Mouse (Mus musculus): ENCODE measurements at regions not wholly inside any gene's neighbourhood (a gene's known extent, or its start where the extent isn't known, plus 50 kb on each side); places are given as distances from the start of the nearest gene placed in this dataset.
"Not testable (repeated sequence)": the region's sequence is repeated elsewhere in the genome, so short reads cannot be mapped to it uniquely, and the experiment has no call there.

DNA sequence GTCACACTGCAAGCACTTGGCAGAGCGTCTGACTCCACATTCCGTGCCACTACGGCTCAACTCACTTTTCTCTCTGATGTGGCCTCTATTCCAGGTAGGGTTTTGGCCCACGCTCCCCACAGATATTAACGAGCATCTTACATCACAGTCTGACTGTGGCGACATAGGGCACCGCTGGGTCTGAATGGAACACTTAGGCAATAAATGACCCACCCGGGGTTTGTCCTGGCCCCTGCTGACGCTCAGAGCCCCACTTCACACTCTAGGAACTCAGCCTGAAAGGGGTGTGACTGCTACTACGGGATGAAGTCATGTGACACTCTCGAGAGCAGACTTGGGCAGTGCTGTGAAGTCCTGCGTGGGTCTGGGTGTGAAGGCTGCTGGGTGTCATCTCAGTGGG lies 475.9 kb downstream of the Zfp704 start:
- no peak for DNase-seq (ENCODE audit: low spot score)

DNA sequence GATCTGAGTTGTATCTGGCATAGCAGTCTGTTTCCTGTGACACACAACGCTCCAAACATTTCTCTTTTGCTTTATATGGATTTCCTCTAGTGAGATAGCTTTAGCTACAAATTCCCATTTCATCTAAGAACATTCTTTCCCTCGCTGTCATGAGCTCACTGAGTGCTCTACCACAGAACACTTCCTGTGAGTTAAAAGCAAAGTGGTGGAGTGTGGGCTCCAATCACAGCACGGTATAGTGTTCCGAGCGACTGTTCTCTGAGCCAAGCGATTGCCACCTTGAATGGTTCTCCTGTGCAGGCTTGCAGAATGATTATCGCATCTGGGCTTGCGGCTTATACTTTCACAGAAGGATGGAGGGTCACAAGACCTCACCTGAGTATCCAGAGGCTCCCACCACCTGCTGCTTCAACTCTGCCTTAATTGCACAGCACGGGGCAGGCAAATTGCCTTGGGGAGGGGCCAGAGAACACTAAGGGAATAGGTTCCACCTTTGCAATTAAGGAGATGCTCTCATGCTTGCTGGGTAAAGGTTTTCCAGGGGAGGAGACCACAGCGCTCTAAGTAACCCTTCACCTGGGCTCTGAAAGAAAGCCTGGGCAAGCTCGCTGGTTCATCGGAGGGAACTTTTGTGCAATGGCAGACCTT lies 477.7 kb downstream of the Zfp704 start:
- no peak for DNase-seq (ENCODE audit: low spot score)

DNA sequence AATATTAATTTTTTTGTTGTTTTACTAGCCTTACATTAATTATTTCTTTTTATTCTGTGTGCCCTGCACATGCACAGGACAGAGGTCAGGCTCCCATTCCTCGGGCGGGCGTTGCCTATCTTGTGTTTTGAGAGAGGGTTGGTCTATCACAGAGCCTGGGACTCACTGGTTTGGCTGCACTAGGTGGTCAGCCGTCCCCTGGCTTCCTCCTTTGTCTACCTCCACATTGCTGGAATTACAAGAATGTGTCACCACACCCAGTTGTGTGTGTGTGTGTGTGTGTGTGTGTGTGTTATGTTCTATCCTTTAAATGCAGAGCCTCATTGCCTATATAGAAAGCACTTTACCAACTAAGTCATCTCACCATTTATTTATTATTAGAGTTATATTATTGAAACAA lies 478.5 kb downstream of the Zfp704 start:
- no peak for DNase-seq (ENCODE audit: low spot score)

DNA sequence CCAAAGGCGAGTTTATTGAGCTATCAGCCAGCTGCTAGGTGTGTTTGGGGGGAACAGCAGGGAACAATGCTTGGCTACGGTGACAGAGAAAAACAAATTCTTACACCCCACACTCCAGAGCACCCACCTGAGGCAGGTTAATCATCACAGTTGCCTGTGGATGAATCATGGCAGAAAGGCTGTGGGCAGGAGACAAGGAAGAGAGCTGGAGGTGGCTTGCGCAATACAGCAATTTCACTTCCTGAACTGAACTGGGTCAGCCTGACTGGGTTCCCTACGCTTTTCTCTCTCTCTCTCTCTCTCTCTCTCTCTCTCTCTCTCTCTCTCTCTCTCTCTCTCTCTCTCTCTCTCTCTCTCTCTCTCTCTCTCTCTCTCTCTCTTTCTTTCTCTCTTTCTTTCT lies 481.5 kb downstream of the Zfp704 start:
- peak; percentile 18 for DNase-seq (ENCODE audit: low spot score)

DNA sequence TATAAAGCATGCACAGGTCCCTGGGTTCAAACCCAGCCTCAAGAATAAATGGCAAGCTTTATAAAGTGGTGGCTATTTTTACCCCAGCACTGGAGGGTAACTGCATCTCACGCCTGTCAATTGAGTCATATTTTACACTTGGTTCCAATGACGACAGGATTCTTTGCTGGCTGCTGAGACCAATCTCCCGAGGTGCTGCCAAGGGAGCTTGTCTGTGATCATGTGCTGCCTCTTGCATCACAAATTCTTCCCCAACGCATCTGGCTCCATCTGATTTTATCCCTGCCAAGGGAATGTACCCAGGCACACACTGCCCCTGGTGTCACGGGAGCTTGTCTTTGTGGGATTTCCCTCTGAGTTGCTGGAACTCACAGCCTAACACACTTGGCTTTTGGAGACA lies 486.8 kb downstream of the Zfp704 start:
- peak; percentile 97 for DNase-seq (ENCODE audit: low spot score)

DNA sequence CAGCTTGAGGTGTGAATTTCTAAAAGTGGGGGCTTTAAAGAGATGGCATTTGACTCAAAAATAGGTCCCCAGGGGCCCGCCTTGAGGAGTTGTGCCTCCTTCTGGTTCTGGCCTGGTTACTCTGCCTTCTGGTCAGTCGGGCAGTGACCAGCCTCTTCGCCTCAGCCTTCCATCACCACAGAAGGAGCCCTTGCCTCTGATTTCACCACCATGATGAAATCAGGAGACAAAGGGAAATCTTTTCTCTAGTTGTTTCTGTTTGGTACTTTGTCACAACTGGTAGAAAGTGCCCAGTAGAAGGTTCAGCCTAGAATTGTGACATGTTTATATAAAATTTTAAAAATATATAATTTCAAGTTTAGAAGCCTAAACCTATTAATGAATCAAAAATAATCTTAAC lies 492.0 kb downstream of the Zfp704 start:
- peak; percentile 64 for DNase-seq (ENCODE audit: low spot score)

DNA sequence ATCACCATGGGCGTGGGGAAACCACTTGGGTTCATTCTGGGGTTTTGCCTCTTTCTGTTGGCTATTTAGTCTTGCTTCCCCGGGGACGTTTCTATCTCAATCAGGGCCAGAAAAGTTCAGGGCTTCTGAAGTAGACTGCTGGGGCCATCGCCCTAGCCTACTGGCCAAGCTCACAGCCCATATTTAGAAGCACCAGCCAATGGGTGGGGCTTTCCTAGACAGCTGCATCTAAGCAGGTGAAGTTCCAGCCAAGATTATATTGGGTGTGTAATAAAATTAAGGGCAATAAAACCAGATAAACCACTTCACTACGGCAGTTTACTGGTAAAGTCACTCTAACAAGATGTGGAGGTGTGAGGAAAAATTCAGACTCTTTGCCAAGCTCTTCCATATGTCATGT lies 496.5 kb downstream of the Zfp704 start:
- DNase-seq (ENCODE audit: low spot score) = no peak

DNA sequence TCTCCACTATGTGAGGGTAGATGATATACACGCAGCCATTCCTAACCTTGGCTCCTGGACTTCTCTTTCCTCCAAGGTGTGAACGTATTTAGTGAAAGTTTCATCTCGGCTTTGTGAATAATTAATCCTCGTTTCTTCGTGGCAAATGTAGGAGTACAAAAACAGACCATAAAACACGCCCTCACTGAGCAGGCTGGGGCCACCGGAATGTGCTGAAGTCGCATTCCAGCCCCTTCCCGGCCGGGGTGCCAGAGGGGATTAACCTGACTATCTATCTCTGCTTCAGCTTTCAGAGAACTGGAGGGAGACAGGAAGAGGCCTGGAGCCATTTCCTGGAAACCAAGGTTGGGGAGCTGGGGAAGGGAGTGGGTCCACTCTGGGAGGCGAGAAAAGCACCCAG lies 499.1 kb downstream of the Zfp704 start:
- DNase-seq (ENCODE audit: low spot score) = no peak

DNA sequence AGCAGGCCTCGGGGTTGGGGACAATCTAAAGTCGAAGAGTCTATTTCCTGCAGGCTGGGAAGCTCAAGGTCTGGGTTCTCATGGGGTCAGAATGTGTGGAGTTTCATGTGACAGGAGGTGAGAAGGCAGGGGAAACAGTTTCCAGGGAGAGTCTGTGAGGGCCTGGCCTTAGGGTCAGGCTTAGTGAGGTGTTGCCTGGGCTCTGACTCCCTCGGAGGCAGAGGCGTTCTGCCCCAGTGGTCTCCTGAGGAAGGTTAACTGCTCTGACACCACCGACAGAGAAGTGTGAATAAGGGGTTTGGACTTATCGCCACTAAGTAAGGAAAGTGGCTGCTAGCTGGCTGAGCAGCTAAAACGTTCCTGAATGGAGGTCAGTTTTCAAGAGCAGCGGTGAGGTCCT lies 499.9 kb downstream of the Zfp704 start:
- no peak for DNase-seq (ENCODE audit: low spot score)

DNA sequence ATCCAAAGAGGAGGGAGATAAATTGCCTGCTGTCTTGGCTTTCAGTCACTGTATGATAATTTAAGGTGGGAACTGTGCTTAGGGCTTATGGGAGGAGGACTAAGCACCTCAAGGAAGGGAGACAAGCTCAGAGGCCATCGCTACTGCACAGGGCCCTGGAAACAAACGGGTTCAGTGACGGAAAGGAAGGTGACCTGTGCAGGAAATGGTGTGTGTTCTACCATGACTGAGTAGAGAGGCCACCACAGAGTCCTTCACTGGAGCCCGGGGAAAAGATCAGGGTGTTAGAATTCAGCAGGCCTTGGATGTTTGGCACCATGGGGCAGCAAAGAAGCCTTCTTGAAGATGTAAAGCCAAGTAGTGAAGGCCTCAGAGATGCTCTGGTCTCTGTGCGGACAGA lies 500.4 kb downstream of the Zfp704 start:
- no peak for DNase-seq (ENCODE audit: low spot score)

DNA sequence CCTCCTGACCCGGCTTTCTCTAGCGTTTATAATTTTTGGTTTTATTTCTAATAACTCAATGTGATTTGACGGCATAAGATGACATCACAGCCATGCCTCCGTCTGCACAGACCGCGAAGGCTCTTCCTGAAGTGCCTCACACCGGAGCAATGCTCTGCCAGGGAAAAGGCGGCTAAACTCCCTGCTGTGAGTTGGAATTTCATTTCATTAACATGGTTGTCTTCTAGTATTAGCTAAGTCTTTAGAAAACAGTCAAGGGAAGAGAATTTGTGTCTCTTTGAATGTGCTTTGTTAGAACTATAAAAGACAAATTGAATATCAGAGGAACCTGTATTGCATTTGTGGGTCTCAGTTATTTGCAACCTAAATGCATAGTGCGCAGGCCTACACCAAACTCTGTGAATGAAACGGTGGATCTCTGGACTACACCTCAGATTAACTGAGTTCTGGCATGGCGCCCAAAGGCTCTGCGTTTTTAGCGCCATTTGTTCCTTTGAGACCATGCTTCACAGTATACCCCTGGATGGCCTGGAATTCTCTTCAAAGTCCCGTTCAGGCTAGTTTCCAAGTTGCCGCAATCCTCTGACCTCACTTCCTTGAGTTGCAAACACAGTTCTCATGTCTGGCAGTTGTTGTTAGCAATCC lies 502.0 kb downstream of the Zfp704 start:
- peak; percentile 12 for DNase-seq (ENCODE audit: low spot score)

DNA sequence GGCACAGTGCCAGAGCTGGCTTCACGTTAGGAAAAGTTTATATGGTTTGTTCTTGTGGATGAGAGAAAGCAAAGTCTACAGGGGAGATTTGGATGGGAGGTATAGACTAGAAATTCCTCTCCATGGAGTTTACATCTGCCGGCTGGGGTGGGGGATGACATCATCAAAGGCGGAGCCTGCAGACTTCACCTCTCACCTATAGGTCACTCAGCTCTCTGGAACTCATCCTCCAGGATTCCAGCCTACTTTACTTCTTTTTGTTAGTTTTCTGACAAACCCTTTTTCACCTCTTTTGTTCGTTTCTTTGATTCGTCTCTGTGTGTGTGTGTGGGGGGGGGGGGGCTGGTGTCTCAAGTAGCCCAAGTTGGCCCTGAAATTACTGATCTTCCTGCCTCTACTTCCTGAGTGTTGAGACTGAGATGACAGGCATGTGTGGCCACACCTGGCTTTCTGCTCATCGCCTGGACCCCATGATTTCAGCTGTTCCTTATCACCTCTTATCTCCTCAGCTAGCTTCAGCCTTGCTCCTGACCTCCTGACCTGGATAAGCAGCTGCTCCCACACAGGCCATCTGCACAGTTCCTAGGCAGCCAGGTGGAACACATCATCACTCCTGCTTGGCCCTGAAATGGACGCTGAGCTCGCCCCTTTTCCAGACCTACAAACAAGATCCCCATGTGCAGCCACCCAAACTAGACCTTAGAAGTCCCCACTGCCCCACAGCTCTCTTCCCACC lies 504.5 kb downstream of the Zfp704 start:
- no peak for DNase-seq (ENCODE audit: low spot score)

DNA sequence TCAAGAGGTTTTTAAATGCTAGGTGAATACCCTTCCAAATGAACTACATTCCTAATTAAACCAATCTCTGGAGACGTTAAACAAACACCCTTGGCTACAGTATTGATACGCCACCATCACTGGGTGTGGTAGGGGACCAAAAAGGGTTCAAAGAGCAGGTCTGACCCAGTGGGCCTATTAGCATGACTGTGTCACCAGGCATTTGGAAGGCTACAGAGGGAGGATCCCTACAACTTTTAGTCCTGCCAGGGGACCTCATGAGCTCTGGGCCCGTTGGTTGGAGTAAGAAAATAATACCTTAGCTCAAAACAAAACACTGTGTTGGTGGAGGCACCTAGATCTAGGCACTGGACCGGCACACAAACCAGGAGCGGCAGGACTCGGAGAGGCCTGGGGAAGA lies 506.4 kb downstream of the Zfp704 start:
- no peak for DNase-seq (ENCODE audit: low spot score)

DNA sequence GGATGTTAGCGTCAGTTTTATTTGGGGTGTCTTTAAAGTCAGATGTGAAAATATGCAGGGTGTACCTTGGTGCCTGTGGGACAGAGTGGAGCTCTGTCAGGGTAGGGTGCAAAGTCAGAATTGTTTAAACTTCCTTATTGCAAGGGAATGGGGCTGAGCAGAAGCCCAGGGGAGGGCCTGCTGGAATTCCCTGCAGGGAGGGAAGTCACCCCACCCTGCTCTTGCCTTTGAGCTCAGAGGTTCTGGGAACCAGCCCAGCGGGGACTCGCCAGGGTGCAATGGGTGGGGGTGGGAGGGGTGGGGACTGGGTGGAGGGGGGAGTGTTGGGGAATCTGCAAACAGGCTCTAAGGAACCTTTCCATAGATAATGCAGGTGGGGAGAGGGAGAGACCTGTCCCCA lies 508.6 kb downstream of the Zfp704 start:
- DNase-seq (ENCODE audit: low spot score) = no peak

DNA sequence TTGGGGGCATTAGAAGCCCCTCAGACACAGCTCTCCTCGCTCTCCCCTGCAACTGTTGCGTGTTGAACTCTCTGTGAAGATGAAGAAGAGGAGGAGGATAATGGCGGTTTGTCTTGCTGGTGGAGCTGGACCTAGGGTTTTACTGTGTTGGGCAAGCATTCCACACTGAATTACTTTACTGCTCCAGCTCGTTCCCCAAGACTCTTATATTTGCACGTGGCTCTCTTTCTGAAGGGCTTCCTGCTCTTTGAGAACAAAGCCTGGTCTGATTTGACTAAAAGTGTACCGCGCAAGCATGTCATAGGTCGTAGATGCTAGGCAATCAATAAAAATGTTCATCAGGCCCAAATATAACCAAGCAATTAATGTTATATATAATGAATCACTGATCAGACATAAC lies 509.1 kb downstream of the Zfp704 start:
- DNase-seq (ENCODE audit: low spot score) = no peak

DNA sequence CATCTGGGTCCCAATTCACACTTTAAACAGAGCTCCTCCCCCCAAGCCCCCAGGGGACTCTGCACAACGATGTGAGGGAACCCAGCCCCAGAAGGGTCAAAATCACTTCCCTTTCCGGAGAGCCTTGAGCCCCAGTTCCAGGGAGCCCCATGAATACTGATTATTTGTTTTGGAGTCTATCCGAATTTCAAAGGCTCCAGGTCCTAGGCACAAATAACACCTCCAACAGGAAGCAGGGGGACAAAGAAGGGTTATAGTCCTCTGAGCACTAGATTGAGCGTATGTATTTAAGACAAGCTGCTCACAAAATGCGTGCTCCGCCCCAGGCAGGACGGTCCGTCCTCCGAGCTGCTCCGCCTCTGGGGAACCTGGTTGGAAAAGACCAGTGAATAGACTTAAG lies 511.4 kb downstream of the Zfp704 start:
- DNase-seq (ENCODE audit: low spot score) = no peak

DNA sequence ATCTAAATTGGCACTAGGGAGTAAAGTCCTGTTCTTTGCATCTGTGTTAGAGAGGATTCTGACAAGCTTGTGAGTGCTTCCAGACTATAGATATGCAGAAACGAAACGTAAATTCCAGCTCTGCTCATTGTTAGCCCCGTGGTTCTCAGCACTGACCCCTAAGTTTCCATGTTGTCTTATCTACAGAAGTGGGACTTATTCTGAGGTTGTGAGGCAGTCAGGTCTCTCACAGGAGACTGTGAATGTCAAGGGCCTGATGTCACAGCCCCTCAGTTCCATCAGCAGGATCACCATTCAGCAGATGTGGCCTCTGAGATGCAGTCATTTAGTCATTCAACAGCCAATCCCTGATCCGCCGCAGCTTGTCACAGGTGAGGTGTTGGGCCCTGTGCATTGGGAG lies 525.8 kb downstream of the Zfp704 start:
- DNase-seq (ENCODE audit: low spot score) = no peak

DNA sequence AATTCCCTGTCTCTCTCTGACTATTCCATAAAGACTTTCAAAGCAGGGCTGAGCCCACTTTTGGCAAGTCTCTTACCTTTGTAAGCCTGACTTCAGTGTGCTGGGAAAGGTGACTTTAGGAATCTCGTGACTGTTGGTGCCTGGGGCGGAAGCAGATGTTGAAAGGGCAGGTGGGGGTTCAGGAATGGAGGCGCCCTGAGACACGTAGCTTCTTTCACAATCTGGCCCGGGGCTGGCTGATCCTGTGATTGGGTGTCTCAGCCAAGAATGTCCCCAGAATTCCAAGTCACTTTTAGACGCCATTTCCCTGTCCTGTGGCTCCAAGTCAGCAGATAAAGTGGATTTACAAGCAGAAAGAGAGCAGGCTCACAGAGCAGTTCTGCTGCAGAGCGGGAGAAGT lies 527.8 kb downstream of the Zfp704 start:
- no peak for DNase-seq (ENCODE audit: low spot score)

DNA sequence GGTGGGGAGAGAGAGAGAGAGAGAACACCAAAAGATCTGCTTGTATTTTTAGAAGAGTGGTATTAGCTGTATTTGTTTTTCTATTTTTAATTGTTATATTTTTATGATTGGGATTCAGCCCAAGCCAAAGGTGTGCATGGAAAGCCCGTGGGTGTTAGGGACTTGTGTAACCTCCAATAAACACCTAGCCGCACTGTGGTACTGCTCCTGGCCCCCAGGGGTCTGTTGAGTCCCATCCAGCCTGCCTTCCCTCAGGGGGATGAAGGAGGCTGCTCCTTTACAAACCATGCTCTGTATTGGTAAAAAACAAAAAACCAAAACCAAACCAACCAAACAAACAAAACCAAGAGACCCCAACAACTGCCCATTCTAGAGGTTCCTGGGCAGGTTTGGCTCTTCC lies 531.7 kb downstream of the Zfp704 start:
- DNase-seq (ENCODE audit: low spot score) = no peak

DNA sequence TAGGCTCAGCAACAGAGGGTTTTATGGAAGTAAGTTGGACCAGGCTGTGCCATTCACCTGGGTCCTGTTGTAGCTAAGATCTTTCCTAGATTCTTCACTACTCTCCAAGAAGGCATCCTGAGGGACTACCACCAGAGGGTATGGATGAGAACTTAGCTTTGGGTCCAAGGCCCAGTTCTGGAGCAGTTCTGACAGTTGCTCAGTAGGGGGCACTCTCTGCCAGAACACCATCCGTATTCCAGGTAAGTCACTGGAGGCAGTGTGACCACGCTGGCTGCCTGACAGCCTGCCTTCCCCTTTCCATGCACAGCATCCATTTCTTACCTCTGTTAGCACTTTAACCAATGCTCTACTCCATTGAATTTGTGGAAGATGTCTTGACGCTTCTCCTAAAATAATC lies 533.2 kb downstream of the Zfp704 start:
- DNase-seq (ENCODE audit: low spot score) = peak; percentile 67

DNA sequence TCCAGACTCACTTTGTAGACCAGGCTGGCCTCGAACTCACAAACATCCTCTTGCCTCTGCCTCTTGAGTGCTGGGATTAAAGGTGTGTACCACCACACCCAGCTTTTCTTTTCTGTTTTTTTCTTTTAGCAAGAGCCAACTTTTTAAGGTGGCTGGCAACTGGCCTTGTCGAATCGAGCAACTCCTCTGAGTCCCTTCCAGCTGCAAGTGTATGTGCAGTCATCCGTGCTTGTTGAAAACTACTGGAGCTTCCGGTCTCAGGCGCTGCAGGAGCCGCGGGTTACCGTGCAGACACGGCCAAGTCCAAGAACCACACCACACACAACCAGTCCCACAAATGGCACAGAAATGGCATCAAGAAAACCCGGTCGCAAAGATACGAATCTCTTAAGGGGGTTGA lies 537.4 kb downstream of the Zfp704 start:
- not testable (repeated sequence) for DNase-seq (ENCODE audit: low spot score)

DNA sequence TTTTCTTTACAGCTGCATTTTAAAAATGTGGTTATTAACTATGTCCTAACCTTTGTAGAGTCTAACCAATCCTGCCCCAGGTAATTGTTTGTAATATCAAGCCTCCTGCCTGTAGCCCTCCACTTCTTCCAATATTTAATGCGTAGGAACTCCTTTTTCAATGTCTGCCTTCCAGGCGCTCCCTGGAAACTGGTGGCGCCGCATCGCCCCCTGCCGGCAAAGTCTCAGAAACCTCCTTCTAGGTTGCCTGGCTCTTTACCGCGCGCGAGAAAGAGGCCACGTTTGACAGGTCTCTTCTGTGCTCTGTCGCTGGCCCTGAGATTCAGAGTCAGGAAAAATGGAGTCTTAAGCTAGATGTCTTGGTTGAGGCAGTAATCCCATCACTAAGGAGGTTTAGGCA lies 542.8 kb downstream of the Zfp704 start:
- DNase-seq (ENCODE audit: low spot score) = peak; percentile 14

DNA sequence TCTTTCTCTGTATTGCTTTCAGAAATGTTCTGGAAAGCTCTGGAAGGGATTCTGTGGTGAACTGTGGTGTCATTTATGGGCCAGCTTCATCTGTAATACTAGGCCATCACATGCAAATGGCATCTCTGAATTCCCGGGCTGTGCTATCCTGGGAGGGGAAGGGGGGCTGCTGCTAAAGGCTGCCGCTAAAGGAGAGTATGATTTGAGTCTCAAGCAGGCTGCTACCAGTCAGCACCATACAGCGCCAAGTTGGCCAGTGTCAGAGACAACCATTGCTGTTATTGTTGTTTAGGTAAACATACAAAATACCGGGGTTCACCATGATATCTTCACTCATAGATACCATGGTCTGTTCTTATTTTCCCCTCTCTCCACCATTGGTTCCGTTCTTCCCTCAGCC lies 543.5 kb downstream of the Zfp704 start:
- no peak for DNase-seq (ENCODE audit: low spot score)

DNA sequence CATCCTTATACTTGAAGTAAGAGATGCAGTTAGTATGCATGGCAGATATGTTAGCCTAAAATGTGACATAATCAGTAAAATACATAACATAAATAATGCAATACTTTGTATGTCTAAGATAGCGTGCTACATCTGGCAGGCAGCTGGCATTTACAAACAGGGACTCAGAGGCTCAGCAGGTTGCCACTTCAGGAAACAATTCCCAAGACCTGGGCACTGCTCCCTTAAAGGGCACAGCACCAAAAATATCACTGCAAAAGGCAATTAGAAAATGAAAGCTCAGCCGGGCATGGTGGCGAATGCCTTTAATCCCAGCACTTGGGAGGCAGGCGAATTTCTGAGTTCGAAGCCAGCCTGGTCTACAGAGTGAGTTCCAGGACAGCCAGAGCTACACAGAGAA lies 544.0 kb downstream of the Zfp704 start:
- DNase-seq (ENCODE audit: low spot score) = no peak

All from adipocyte (in vitro differentiated cells).